Mouse (Mus musculus) embryonic fibroblast, embryonic 13.5 days (primary cell): ENCODE results near the gene Gm2564.
"Not testable (repeated sequence)": the region's sequence is repeated elsewhere in the genome, so short reads cannot be mapped to it uniquely, and the experiment has no call there.

ENCODE experiments used
- CTCF ChIP-seq: IDR thresholded peaks from 2 replicates; pipeline ENCODE4 v1.5.1; 2011; ENCODE audit warnings: mild to moderate bottlenecking, control low read depth, low read length, moderate library complexity, borderline replicate concordance; ENCODE audit not compliant: insufficient read depth
- POLR2A ChIP-seq: IDR thresholded peaks from 2 replicates; pipeline ENCODE4 v1.6.1; 2011; ENCODE audit warnings: low read depth, mild to moderate bottlenecking, control low read depth, low read length, moderate library complexity

GRCm38 (mm10) chr4:42629419-42629818 lies at the start of gene Gm2564:
- not testable (repeated sequence) for TF ChIP-seq CTCF, POLR2A
